Mouse (Mus musculus) heart, adult 11 months (tissue): Measurements from ENCODE around the gene Tepsin.

Experiments
- DNase-seq: peaks from one replicate; pipeline ENCODE4 v3.0.0; 2022

The Tepsin gene

DNA sequence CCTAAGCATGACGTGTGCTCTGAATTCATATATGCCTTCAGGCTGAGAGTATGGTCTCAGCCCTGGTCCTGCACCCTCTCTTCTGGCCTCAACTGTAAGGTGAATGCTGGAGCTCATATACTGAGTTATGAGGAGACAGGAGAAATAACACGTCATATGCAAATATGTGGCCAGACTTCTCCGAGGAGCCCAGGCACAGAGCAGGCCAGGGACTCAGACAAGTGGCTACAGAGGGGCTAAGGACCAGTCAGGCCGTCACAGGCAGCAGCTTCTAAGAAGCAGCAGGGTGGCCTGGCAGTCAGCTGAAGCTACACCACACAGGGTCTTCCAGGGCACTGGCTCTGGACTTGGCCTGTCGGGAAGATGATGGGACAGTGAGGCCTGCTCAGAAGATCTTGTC lies 35.2 kb downstream of the Tepsin start:
- DNase-seq = no peak

DNA sequence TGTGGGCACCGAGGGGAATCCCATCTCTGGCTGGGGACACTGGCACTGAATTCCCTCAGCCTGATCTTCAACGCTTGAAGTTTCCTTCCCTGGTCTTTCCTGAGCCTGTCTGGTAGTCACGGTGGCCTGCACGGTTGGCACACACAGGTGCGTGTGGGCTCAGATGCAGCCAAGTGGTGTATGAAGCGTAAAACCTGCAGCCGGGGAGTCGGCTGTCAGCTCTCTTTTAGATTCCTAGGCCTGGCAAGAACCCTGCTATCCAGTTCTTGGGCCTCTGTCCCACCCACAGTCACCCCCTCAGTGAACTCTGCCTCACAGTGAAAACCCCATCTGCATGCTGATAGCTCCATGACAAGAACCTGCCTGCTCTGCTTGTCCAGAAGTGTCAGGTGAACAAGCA lies 37.9 kb downstream of the Tepsin start:
- no peak for DNase-seq

DNA sequence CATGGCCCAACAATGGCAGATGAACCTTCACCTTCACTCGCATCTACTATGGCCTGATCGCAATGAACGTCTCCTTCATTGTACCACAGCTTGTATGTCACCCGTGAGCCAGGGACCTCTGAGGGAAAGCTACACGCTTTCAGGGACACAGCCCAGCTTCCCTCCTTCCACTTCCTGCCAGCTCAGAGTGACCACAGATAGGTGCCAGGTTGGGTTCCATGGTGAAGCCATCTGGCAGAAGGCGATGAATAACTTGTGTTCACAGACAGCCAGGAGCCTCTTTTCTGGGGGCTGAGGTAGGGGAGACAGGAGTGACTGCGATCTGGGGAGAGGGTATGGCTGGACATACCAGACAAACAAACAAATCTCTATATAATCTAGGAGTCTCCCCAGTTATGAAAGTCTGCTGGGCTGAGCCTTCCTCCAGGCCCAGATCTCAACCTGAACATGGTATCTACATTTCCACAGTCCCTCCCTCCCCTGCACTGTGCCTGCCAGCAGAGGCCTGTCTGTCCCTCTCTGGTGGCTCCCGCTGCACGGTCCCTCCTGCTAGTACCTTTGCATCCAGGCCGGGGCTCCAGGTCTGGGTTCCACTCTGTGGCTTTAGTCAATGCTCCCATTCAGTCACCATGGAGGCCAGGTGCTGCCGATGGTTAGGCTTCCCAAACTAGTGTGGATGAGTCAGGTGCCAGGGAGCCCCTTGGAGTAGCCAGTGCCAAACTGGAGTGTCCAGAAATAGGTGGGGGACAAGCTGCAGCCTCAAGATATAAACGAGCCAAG lies 42.4 kb downstream of the Tepsin start:
- DNase-seq = no peak

DNA sequence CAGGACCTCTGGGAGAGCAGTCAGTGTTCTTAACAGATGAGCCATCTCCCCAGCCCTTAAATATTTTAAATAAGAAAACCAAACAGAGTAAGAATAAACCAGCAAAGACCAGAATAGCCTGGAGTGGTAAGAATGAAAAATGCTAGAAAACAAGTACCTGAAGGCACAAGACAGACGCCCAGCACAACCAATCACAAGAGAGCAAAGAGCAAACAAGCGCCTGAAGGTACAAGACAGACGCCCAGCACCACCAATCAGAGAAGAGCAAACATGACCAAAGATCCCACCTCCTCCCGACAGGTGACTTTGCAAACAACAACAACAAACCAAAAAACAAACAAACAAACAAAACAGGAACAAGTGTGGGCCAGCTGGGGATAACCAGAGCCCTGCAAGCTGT lies 44.7 kb downstream of the Tepsin start:
- DNase-seq = no peak

DNA sequence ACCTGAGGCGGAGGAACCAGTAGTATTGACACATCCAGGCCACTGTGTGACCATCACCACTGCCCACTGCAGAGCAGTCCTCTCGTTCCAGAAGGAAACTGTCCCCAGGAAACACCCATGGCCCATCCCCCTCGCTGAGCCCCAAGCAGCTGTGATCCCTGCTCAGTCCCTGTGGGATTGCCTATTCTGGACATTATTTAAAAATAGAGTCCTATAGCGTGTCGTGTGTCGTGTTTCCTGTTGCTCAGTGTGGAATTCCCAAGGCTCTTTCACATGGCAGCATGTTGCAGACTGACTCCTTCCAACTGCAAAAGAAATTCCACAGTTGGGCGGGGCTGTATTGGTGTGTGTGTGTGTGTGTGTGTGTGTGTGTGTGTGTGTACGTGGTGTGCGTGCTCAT lies 46.3 kb downstream of the Tepsin start:
- peak; percentile 96 for DNase-seq

DNA sequence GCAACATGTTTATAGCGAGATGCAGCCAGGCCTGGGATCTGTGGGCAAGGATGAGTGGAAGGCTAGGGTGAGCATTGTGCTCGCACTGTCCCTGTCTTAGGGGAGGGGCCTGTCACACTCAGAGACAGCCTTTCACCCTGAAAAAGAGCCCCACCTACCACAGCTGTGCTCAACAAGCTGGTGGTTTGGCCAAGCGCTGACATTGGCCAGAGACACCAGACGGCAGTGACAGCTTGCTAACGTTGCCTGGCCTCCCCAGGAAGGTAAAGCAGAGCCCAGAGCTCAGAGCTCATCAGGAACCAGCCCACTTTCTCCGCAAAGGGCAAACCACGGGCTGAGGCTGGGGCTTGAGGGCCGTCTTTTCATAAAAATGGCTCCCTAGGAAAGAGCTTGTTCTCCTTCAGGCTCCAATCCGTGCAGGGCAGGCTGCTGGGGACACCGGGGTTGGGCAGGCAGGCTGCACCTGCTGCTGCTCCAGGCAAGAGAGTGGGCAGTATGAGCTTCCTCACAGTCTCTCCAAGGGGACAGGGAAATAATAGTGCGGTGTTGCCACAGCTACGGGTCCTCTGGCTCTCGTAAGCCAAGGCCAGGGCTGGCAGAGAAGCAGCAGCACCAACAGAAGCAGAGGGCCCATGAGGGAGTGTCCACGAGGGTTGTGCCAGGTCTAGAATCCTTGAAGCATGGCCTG lies 47.3 kb downstream of the Tepsin start:
- peak; percentile 93 for DNase-seq

DNA sequence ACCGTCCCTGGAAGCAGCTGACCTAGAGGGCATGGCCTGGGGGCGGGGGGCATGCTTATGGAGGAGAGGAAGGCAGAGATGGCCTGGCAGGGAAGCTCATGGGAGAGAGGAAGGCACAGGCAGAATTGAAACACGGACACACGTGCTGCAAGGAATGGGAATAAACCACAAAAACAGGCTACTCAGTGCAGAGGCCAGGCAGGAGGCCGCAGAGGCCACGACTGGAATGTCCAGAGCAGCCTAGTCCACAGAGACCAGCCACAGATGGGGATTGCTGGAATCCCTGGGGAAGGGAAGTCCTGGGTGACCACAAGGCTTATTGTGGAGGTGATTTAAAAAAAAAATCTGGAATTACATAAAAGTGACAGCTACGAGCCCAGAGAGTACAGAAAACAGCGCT lies 49.5 kb downstream of the Tepsin start:
- DNase-seq = peak; percentile 95

DNA sequence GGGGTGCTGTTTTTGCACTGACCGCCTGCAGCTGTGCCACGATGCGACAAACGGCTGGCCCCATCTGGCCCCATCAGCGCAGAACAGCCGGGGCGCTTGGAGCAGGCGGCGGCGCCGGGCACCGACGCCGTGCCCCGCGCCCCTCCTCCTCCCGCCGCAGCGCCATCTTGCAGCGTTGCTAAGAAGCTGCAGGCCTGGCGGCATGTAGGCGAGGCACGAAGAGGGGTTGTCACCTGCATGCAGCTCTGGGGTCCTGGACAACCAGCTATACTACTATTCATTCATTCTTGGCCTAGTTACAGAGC lies 50.3 kb downstream of the Tepsin start:
- DNase-seq = no peak

DNA sequence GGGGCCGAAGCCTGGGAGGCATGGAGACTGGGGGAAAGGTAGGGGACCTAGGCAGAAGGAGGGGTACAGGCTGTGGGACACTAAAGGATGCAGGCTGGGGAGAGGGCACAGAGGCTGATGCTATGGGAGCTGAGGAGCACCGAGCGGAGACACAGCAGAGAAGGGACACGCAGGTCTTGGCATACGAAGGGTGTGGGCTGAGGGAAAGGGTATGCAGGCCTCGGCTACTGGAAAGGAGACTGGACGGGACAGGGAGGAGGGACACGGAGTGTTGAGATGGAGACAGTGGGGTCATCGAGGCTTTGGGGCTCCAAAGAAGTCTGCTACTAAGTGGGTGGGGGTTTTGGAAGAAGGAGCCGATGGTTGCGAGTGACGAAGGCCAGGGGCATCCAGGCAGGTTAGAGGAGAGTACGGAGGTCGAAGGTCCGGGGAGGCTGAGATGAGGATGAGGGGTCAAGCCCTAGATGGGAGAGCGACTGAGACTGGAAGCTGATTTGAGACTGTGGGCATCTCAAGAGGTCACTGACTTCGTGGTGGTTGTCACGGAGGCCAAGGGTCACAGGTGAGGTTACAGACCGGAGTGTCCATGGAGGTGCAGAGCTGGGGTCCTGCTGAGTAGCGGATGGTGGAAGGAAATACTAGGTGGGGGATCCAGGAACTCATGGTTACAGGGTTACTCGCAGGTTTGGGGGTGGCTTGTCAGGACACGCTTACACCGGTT lies 50.8 kb downstream of the Tepsin start:
- no peak for DNase-seq

DNA sequence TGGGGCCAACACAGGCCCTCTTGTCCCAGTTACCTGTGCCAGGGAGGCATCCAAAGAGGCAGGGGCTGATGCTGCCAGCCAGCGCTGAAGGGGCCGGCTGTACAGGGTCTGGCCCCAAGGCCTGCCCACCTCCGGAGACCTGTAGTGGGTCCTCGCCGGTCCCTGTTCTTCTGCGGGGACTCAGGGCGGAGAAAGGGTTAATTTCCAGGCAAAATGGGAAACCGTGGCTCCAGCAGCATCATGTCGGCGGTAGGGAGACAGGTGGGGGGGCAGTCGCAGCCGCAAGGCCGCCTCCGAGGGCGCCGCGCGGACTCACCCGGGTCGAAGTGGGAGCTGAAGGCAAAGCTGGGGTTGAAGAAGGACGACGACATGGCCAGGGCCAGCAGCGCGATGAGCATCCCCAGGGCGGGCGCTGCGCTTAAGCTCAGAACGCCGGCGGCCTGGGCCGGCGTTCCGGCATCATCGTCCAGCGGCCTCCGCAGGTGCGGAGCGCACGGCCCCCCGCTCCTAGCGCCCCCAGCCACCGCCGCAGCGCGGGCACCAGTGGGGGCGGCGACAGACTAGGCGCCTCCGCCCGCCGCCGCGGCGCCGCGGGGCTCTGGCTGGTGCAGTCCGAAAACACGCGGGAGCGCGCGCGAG lies 51.9 kb downstream of the Tepsin start, which contains the start of gene Aatk:
Gene Aatk (minus strand): TSS at position 615 of the 639 bp plus-strand sequence.
- no peak for DNase-seq

DNA sequence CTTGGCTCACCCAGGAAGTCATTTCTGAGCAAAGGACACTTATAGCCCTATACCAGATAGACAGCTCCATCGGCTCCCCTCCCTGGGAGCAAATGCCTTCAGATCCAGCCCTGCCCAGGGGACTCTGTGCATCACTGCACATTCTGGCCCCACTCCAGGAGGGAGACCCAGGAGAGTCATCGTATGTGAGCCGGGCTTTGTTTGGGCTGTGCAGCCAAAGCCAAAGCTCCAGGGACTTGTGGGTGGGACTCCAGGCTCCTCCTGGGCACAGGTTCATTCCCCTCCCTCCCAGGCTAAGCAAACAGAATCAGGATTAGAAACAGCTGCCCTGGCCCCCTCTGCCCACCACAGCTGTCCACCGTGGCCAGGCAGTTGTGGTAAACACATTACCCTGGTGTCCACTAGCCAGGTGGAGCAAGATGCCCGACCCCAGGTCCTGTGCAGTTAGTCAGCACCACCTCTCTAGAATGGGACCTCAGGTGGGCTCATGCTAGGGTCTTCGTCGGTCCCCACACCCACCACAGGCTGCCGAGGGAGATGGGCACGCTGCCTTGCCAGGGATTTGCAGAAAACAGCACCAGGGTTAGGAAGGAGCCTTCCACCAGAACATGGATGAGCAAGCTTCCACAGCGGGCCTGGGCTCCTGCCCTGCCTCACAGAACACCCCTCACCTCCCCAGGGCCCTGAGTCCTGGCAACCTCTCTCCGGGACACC lies 52.5 kb downstream of the Tepsin start:
- peak; percentile 97 for DNase-seq

DNA sequence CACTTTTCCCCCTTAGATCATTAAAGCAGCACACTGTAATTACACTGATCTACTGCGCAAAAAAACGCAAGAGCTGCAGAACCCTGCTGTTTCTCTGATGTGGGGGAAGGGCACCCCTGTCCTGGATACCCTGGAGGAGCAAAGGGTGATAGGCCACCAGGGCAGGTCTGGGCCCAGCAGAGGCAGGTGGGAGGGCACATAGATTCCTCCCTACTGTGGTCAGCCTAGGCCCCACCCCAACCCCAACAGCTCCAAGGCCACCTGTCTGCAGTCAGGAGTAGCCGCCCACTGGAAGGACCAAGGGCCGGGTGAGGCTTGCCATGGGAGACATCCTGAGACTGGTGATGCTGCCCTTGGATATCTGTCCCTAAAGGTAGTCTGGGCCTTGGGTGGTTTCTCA lies 53.2 kb downstream of the Tepsin start:
- no peak for DNase-seq

DNA sequence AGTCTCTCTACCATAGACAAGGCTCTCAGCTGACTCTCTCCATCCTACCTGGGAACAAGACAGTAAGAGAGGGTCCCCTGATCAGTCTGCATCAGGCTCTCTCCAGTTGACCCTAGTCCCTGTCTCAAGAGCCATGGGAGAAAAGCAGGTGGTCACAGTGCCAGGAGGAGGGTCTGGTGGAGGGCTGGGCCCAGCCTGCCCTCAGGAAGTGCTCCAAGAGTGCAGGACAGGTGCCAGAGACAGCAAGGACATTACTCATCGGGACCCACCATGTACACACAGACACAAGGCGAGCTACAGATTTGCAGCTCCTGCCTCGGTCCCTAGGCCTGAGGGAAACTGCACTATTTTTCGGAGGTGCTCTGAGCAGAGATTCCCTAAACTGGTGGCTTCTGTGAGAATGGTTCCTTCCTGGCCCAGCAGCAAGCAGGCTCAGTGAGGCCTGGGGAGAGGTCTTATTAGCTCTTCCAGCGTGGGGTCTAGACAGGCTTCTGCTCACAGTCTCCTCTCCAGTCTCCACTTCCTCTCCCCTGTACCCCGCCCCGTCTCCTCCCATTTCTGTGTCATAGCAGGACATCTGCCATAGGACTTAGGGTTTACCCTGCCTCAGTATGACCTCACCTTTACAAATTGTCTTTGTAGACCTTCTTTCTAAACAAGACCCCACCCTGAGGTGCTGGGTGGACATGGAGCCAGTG lies 56.2 kb downstream of the Tepsin start:
- no peak for DNase-seq

DNA sequence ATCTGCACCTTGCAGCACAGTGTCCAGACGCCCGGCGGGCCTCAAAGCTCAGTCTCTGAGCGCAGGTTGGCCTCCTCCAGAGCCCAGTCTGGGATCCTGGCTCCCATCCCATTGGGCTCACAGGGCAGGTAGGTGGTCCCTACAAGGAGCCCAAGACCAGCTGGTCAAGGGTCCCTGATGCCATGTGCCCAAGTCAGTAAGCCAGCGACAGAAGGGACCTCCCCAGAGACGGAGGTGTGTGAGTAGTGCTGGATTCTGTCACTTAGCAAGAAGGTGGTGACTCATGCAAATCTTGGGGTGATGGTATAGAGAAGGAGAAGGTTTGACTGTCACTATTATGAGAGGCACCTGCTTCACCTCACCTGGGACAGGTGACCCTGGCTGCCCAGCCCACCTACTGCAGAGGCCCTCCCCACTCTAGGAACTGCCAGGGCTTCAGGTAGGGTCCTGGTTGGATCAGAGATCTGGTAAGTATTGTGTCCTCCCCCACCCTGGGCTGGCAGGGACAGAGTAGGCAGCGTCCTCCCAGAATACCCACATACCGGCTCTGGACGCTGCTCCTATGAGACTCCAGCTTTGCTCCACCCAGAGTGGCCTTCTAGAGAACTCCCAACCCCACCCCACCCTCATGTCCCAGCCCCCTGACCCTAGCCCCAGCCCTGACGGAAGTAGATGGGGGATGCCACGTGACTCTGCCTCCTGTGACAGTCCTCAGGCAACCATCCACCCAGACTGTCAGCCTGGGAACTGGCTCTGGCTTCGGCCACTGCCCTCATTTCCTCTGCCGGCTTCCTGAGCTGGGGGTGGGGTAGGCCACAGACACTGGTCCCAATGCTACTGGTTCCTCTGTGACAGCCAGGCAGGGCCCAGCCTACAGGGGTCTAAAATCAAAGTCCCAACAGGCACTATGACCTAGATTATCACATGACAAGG lies 57.1 kb downstream of the Tepsin start:
- peak; percentile 100 for DNase-seq
